Mouse (Mus musculus) right cerebral cortex, adult 18-20 months (tissue): ENCODE measurements around the gene P4ha1.
"Not testable (repeated sequence)": the region's sequence is repeated elsewhere in the genome, so short reads cannot be mapped to it uniquely, and the experiment has no call there.

Source experiments
- DNase-seq: peaks from one replicate; pipeline ENCODE4 v3.0.0; 2022; ENCODE audit warnings: mixed read lengths

The P4ha1 gene

GRCm38 (mm10) chr10:59323100-59323487, at the start of gene P4ha1:
Gene P4ha1, plus strand, starts transcription at chr10:59323296.
- peak; percentile 99 for DNase-seq

- DNase-seq: no peak
Measured at GRCm38 (mm10) chr10:59275745-59276144, 47.4 kb upstream of the P4ha1 start.

GRCm38 (mm10) chr10:59277116-59277515, 46.0 kb upstream of the P4ha1 start:
- DNase-seq: no peak

GRCm38 (mm10) chr10:59277729-59278475, 45.2 kb upstream of the P4ha1 start:
- DNase-seq: no peak

- DNase-seq: no peak
Measured at GRCm38 (mm10) chr10:59283164-59283563, 39.9 kb upstream of the P4ha1 start.

GRCm38 (mm10) chr10:59283749-59284148, 39.3 kb upstream of the P4ha1 start:
- DNase-seq: no peak

GRCm38 (mm10) chr10:59285530-59285929, 37.6 kb upstream of the P4ha1 start:
- peak; percentile 33 for DNase-seq

GRCm38 (mm10) chr10:59287251-59287650, 35.8 kb upstream of the P4ha1 start:
- no peak for DNase-seq

- DNase-seq: no peak
Measured at GRCm38 (mm10) chr10:59287662-59288061, 35.4 kb upstream of the P4ha1 start.

GRCm38 (mm10) chr10:59289062-59289461, 34.0 kb upstream of the P4ha1 start:
- no peak for DNase-seq

GRCm38 (mm10) chr10:59291536-59291935, 31.6 kb upstream of the P4ha1 start:
- no peak for DNase-seq

GRCm38 (mm10) chr10:59292079-59292478, 31.0 kb upstream of the P4ha1 start:
- no peak for DNase-seq

GRCm38 (mm10) chr10:59292558-59292957, 30.5 kb upstream of the P4ha1 start:
- DNase-seq: peak; percentile 81

- peak; percentile 52 for DNase-seq
Measured at GRCm38 (mm10) chr10:59295241-59295811, 27.8 kb upstream of the P4ha1 start.

- peak; percentile 74 for DNase-seq
Measured at GRCm38 (mm10) chr10:59296261-59296660, 26.8 kb upstream of the P4ha1 start.

- not testable (repeated sequence) for DNase-seq
Measured at GRCm38 (mm10) chr10:59302671-59303070, 20.4 kb upstream of the P4ha1 start.

- DNase-seq: no peak
Measured at GRCm38 (mm10) chr10:59308993-59309715, 13.9 kb upstream of the P4ha1 start.

GRCm38 (mm10) chr10:59310124-59310523, 13.0 kb upstream of the P4ha1 start:
- no peak for DNase-seq

GRCm38 (mm10) chr10:59310691-59311457, 12.2 kb upstream of the P4ha1 start:
- no peak for DNase-seq

- no peak for DNase-seq
Measured at GRCm38 (mm10) chr10:59311881-59312280, 11.2 kb upstream of the P4ha1 start.

GRCm38 (mm10) chr10:59321112-59321511, 2.0 kb upstream of the P4ha1 start:
- DNase-seq: peak; percentile 26

GRCm38 (mm10) chr10:59322271-59322670, 825 bp upstream of the P4ha1 start:
- no peak for DNase-seq
